Mouse (Mus musculus): Measurements from ENCODE around the gene Slc24a4. TPM values are rescaled to one million over a fixed set of nuclear protein-coding genes. Genes with fewer than 3 reads are reported as not detected.

The Slc24a4 gene
- total RNA-seq, 2 experiments from 2014 or later, result 37.1 to 53.5 TPM

- intact Hi-C loops (cut with DNase I), result no loop called here
- DNase-seq (ENCODE audit: low spot score in 2 of 2), result no peak
Observed at GRCm38 (mm10) chr12:102236317-102236716, 107.8 kb downstream of the Slc24a4 start.

GRCm38 (mm10) chr12:102242076-102242722 is 113.7 kb downstream of the Slc24a4 start:
- intact Hi-C loops (cut with DNase I), result no loop called here
- DNase-seq (ENCODE audit: low spot score in 2 of 2), result no peak

- intact Hi-C loops (cut with DNase I), result no loop called here
Observed at GRCm38 (mm10) chr12:102243915-102244314, 115.4 kb downstream of the Slc24a4 start.

GRCm38 (mm10) chr12:102246226-102246625 is 117.7 kb downstream of the Slc24a4 start:
- intact Hi-C loops (cut with DNase I), result no loop called here
- DNase-seq (ENCODE audit: low spot score in 2 of 2), result no peak

More at GRCm38 (mm10) chr12:102243915-102244314, 115.4 kb downstream of the Slc24a4 start:
- no peak for DNase-seq (ENCODE audit: low spot score in 2 of 2)

- DNase-seq (ENCODE audit: low spot score in 2 of 2), result peak in 1 of 2 experiments; percentile 47
- intact Hi-C loops (cut with DNase I), result no loop called here
Observed at GRCm38 (mm10) chr12:102248104-102248503, 119.6 kb downstream of the Slc24a4 start.

GRCm38 (mm10) chr12:102250316-102250715 is 121.8 kb downstream of the Slc24a4 start:
- intact Hi-C loops (cut with DNase I), result loop anchor here (5.0 to 10.0 kb wide), 2 partner anchors 57 to 134 kb away; no protein-coding TSS in a partner anchor

GRCm38 (mm10) chr12:102251070-102251469 is 122.5 kb downstream of the Slc24a4 start:
- DNase-seq (ENCODE audit: low spot score in 2 of 2), result peak in 1 of 2 experiments; percentile 22
- intact Hi-C loops (cut with DNase I), result loop anchor here (5.0 to 10.0 kb wide), 2 partner anchors 56 to 134 kb away; no protein-coding TSS in a partner anchor

More at GRCm38 (mm10) chr12:102250316-102250715, 121.8 kb downstream of the Slc24a4 start:
- DNase-seq (ENCODE audit: low spot score in 2 of 2), result no peak

- DNase-seq (ENCODE audit: low spot score in 2 of 2), result peak in 1 of 2 experiments; percentile 38
Observed at GRCm38 (mm10) chr12:102251985-102252384, 123.5 kb downstream of the Slc24a4 start.

GRCm38 (mm10) chr12:102252525-102252924 is 124.0 kb downstream of the Slc24a4 start:
- intact Hi-C loops (cut with DNase I), result loop anchor here (5.0 to 10.0 kb wide), 2 partner anchors 55 to 132 kb away; no protein-coding TSS in a partner anchor
- DNase-seq (ENCODE audit: low spot score in 2 of 2), result no peak

More at GRCm38 (mm10) chr12:102251985-102252384, 123.5 kb downstream of the Slc24a4 start:
- intact Hi-C loops (cut with DNase I), result loop anchor here (5.0 to 10.0 kb wide), 2 partner anchors 55 to 133 kb away; no protein-coding TSS in a partner anchor

GRCm38 (mm10) chr12:102255012-102255411 is 126.5 kb downstream of the Slc24a4 start:
- DNase-seq (ENCODE audit: low spot score in 2 of 2), result no peak
- intact Hi-C loops (cut with DNase I), result loop anchor here (10.0 kb wide), 1 partner anchor 130 kb away; no protein-coding TSS in a partner anchor

GRCm38 (mm10) chr12:102258522-102259112 is 130.1 kb downstream of the Slc24a4 start:
- no peak for DNase-seq (ENCODE audit: low spot score in 2 of 2)
- intact Hi-C loops (cut with DNase I), result loop anchor here (10.0 kb wide), 1 partner anchor 126 kb away; no protein-coding TSS in a partner anchor

- intact Hi-C loops (cut with DNase I), result no loop called here
- DNase-seq (ENCODE audit: low spot score in 2 of 2), result no peak
Observed at GRCm38 (mm10) chr12:102261933-102262396, 133.4 kb downstream of the Slc24a4 start.

- no peak for DNase-seq (ENCODE audit: low spot score in 2 of 2)
- intact Hi-C loops (cut with DNase I), result no loop called here
Observed at GRCm38 (mm10) chr12:102262809-102263208, 134.3 kb downstream of the Slc24a4 start.

GRCm38 (mm10) chr12:102263249-102263648 is 134.7 kb downstream of the Slc24a4 start:
- DNase-seq (ENCODE audit: low spot score in 2 of 2), result no peak
- intact Hi-C loops (cut with DNase I), result no loop called here

GRCm38 (mm10) chr12:102266433-102266832 is 137.9 kb downstream of the Slc24a4 start:
- intact Hi-C loops (cut with DNase I), result no loop called here
- no peak for DNase-seq (ENCODE audit: low spot score in 2 of 2)

- intact Hi-C loops (cut with DNase I), result no loop called here
- no peak for DNase-seq (ENCODE audit: low spot score in 2 of 2)
Observed at GRCm38 (mm10) chr12:102269144-102269543, 140.6 kb downstream of the Slc24a4 start.

- DNase-seq (ENCODE audit: low spot score in 2 of 2), result no peak
- intact Hi-C loops (cut with DNase I), result no loop called here
Observed at GRCm38 (mm10) chr12:102270776-102271405, 142.4 kb downstream of the Slc24a4 start.

- intact Hi-C loops (cut with DNase I), result no loop called here
Observed at GRCm38 (mm10) chr12:102271447-102271846, 142.9 kb downstream of the Slc24a4 start.

GRCm38 (mm10) chr12:102275833-102276443 is 147.4 kb downstream of the Slc24a4 start:
- intact Hi-C loops (cut with DNase I), result no loop called here
- DNase-seq (ENCODE audit: low spot score in 2 of 2), result no peak

More at GRCm38 (mm10) chr12:102271447-102271846, 142.9 kb downstream of the Slc24a4 start:
- DNase-seq (ENCODE audit: low spot score in 2 of 2), result no peak
